ENCODE assay signal across 21 mouse cellular contexts in the genomic region with DNA sequence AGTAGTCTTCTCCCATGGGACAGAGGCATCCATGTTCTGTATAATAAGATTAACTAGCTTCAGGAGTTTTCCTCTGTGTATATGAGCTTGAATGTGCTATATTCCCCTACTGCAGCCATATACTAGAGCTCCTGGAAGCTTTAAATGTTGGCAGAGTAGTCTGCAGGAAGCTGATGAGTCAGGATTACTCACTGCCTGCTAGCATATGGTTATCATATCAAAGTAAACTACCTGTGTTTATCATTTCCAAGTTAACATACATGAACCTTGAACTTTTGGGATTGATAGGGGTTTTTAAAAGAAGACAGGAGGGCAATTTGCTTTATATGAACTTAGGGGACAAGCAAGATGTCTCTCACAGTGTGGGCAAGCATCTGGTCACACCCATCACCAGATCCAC.
DNase-seq lines count a peak whose midpoint lies in the region; ATAC-seq lines count a peak whose summit lies in the region.
"Had no signal": no experiment of that assay in that cellular context is flagged by ENCODE, and none has a peak within 500 bp of the region (broad histone marks: within the 10 kb centered on the region; RNA-seq: fewer than 3 reads in every experiment).

No protein-coding gene starts in this region.

- DNase-seq in NIH3T3 (ENCODE audit: low read depth): peak; percentile 29
- DNase-seq in large intestine, adult 2 months (ENCODE audit: low read depth, low spot score): peak; percentile 57
- no peak for DNase-seq in thymus, postnatal 0 days (ENCODE audit: low spot score)
- no peak for DNase-seq in liver
- no peak for DNase-seq in spleen, adult 18-20 months
- DNase-seq: adrenal gland, adult 8-10 months; adrenal gland, postnatal 36 days; cerebellum, adult 11-12 months; cerebellum, adult 9-11 months; cerebellum, postnatal 36 days; forebrain, postnatal 0 days; gastrocnemius, postnatal 14 days; heart, adult 2 months; heart, postnatal 14 days had no signal

- H3K27me3 ChIP-seq in intestine, embryonic 16.5 days (replicated peaks; ENCODE audit: control insufficient read depth, insufficient read depth, low read length): no peaks in the 10 kb centered on the region
- H3K27me3 ChIP-seq in intestine, embryonic 15.5 days (replicated peaks): no peaks in the 10 kb centered on the region
- H3K27me3 ChIP-seq: embryonic facial prominence, embryonic 13.5 days; forebrain, embryonic 13.5 days; heart, embryonic 15.5 days; hindbrain, embryonic 13.5 days had no signal

- no peak overlapping the region for H3K9ac ChIP-seq in intestine, embryonic 16.5 days (ENCODE audit: low read depth, low read length)
- H3K9ac ChIP-seq in intestine, embryonic 15.5 days: no peak overlapping the region
- H3K9ac ChIP-seq: embryonic facial prominence, embryonic 13.5 days; forebrain, embryonic 13.5 days; forebrain, postnatal 0 days; heart, embryonic 15.5 days; hindbrain, embryonic 13.5 days had no signal

- 0 out of 2 replicates have a peak, but pooled peaks cover 6% of the 10 kb centered on the region for H3K4me1 ChIP-seq in intestine, embryonic 16.5 days (ENCODE audit: control insufficient read depth, insufficient read depth, low read length)
- no peaks in the 10 kb centered on the region for H3K4me1 ChIP-seq in intestine, embryonic 15.5 days (replicated peaks)
- H3K4me1 ChIP-seq: embryonic facial prominence, embryonic 13.5 days; heart, embryonic 15.5 days; hindbrain, embryonic 13.5 days had no signal

- no peaks in the 10 kb centered on the region for H3K9me3 ChIP-seq in intestine, embryonic 16.5 days (ENCODE audit: control insufficient read depth, low read length)
- H3K9me3 ChIP-seq in intestine, embryonic 15.5 days: no peaks in the 10 kb centered on the region
- H3K9me3 ChIP-seq: embryonic facial prominence, embryonic 13.5 days; forebrain, embryonic 13.5 days; heart, embryonic 15.5 days; hindbrain, embryonic 13.5 days had no signal

- H3K4me3 ChIP-seq in intestine, embryonic 16.5 days (ENCODE audit: low read length): no peak overlapping the region
- H3K4me3 ChIP-seq in intestine, embryonic 15.5 days (replicated peaks): no peak overlapping the region
- H3K4me3 ChIP-seq: embryonic facial prominence, embryonic 13.5 days; forebrain, embryonic 13.5 days; heart, adult 2 months; heart, embryonic 15.5 days; hindbrain, embryonic 13.5 days had no signal

- H3K36me3 ChIP-seq in intestine, embryonic 16.5 days (ENCODE audit: control insufficient read depth, insufficient read depth, low read length): no peaks in the 10 kb centered on the region
- no peaks in the 10 kb centered on the region for H3K36me3 ChIP-seq in intestine, embryonic 15.5 days
- H3K36me3 ChIP-seq: embryonic facial prominence, embryonic 13.5 days; heart, embryonic 15.5 days; hindbrain, embryonic 13.5 days had no signal

- ATAC-seq in intestine, embryonic 16.5 days: 0 out of 2 replicates have a peak, but pooled peaks have one; percentile 23
- ATAC-seq in intestine, embryonic 15.5 days: no peak
- ATAC-seq: forebrain, embryonic 13.5 days; forebrain, postnatal 0 days had no signal

- no peak overlapping the region for H3K27ac ChIP-seq in intestine, embryonic 16.5 days (ENCODE audit: low read length)
- H3K27ac ChIP-seq in intestine, embryonic 15.5 days: no peak overlapping the region
- H3K27ac ChIP-seq: embryonic facial prominence, embryonic 13.5 days; forebrain, embryonic 13.5 days; heart, adult 2 months; heart, embryonic 15.5 days; hindbrain, embryonic 13.5 days had no signal

- H3K4me2 ChIP-seq in intestine, embryonic 16.5 days (ENCODE audit: low read depth, low read length): no peak overlapping the region
- H3K4me2 ChIP-seq in intestine, embryonic 15.5 days (replicated peaks): no peak overlapping the region
- H3K4me2 ChIP-seq: embryonic facial prominence, embryonic 13.5 days; forebrain, embryonic 13.5 days; heart, embryonic 11.5 days; heart, embryonic 15.5 days; hindbrain, embryonic 13.5 days had no signal

Comparison
In these comparisons a context has a peak if more than half of its experiments do, and no peak if none do; other contexts are left out.
1. DNase-seq: peak in NIH3T3 (single experiment) and large intestine, adult 2 months (single experiment); none in thymus, postnatal 0 days (single experiment), liver (single experiment) and spleen, adult 18-20 months (0 of 2).